Mouse (Mus musculus) cerebellum, postnatal 36 days (tissue): ENCODE data around the gene Tpst2.

Experiments
- DNase-seq, 2 experiments: peaks; one replicate each; pipeline ENCODE4 v3.0.0; 2021 to 2022; ENCODE audit warnings: mixed read lengths in 2 of 2

The Tpst2 gene

GRCm38 (mm10) chr5:112276267-112276873, at the start of gene Tpst2:
Gene Tpst2 (plus strand): TSS chr5:112276691.
- peak; percentile 99 to 100 for DNase-seq

GRCm38 (mm10) chr5:112227354-112227753, 49.1 kb upstream of the Tpst2 start:
- DNase-seq: no peak

DNA sequence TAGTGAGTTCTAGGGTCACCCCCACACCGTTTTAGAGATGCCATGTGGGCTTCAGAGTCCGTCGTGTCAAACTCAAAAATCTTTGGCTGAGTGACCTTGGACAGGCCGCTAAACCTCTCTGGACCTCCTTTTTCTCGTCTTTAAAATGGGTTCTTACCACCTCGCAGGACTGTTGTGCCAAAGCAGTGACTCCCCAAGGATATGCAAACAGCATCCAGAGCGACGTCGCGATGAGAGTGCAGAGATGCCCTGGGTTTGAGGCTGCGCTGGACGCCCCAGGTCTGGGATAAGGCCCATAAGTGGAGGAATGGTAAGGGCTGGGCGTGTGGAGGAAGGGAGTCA, 48.6 kb upstream of the Tpst2 start:
- DNase-seq: no peak

DNA sequence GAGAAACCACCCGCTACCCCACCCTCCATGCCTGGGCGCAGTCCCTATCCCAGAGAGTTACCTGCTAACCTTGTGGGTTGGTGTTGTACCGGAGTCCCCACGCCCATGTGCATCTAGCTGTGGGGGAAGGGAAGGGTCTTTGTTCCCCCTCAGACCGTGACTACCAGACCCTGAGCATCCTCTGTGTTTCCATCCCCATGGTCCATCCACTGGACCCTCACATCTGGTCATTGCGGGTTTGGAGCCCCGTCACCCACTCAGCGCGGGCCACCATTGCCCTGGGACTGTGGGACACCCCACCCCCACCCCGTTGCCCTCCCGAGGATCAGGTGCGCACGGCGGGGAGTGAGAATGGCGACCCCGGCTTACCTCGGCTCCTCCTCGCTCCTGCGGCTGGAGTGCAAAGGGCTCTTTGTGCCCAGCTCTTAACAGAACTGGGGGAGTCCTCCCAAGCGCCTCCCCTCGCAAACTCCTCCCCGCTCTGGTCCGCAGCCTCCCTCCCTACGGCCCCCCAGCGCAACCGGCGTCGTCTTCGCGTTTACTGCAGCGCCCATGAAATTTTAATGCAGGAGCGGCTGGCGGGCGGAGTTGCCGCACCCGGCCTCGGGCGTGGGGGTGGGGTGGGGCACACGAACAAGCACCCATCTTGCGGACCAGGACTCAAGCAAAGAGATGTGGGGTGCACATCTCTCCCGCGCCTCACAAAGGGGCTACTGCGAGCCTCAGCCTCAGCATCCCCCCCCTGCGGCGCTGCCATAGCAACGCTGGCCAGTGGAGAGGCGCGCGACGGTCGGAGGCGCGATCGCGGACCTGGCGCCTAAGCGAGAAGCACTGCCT, 48.0 kb upstream of the Tpst2 start:
- DNase-seq: peak; percentile 26 to 31

- DNase-seq: no peak
Observed at GRCm38 (mm10) chr5:112235806-112236205, 40.7 kb upstream of the Tpst2 start.

DNA sequence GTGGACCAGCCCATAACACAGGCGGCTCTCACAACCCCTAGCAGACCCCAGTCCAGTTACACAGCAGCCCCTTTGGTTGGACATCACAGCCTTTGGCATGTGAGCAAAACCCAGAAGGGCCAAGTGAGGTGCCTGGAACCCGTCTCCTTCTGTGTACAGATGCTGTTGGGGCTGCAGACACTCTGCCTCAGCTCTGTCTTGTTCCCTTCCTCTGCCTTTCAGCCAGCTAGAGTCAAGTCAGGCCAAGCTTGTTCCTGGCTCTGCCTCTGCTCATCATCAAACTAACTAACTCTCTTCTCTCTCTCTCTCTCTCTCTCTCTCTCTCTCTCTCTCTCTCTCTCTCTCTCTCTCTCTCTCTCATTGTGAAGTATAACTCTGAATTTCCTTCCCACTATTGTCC, 39.9 kb upstream of the Tpst2 start:
- no peak for DNase-seq

GRCm38 (mm10) chr5:112237439-112237838, 39.1 kb upstream of the Tpst2 start:
- DNase-seq: peak in 1 of 2 experiments; percentile 26

DNA sequence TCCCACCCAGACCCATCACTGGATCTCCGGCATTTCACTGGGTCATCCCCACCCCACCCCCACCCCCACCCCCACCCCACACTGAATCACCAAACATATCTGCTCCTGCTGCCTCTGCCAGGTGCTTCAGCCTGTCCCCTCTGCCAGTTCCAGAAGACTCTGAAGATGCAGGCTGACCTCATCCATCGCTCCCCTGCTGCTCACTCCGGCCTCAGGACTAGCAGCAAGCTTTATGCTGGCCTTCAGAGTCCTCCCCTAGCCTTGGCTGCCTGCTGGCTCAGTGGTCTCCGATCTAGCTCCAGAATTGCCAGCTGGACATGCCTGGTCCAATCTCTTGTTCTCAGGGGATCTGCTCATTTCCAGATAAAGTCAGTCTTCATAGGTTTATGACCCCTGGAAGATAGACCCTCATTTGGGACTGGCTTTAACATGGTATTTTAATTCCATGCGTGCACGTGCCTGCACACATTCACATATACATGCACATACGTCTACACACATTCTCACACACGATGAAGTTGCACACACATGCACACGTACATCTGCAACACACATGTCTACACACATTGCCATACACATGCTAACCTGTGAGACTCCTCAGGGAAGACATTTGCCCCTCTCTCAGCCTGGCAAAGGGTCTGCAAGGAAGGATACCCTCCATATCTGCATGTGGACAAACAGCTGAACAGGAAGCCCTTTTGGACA, 38.5 kb upstream of the Tpst2 start:
- no peak for DNase-seq

DNA sequence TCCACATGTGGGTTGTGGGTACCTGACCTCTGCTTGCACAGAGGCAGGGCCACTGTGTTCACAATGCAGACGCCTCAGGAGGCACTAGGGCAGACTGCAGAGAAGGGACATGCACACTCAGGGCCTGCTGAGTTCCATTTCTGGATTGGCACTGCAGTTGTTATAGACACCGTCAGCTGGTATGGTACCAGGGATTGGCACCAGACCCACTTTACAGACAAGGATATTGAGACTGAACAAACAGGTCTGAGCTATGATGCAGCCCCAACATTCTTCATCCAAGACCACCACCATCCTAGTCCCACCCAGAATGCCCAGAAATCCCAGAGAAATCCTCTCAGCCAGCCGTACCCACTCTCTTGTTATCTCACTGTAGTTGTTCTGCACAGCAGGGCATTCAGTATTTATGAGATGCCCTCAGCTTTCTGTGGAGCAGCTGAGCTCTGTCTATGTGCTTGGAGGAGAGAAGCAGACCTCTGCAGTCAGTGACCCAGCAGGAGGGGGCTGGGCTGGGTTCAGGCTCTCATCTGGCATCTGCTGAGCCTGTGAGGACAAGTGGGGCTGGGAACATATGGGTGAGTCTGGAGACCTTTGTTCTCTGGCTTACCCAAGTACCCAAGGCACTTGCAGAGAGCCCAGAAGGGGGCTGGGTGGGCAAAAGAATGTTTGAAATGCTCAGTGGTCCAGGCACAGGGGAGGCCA, 37.6 kb upstream of the Tpst2 start:
- DNase-seq: no peak

DNA sequence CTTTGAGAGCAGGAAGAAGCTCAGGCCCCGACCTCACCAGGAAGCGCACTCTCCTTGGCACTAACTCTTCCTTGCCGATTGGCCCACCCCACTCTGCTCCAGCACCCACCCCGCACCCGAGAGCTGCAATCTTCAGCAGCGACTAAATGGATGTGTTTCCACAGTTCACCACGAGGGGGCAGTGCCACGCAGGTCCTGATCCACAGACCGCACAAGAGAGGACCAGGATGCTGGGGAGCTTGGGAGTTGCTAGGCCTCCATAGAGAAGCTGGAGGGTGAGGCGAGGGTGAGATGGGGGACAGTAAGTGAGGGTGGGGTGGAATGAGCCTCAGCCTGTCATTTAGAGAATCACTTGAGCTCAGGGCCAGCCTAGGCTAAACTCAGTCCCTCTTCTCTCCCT, 35.7 kb upstream of the Tpst2 start:
- DNase-seq: peak; percentile 92 to 95

DNA sequence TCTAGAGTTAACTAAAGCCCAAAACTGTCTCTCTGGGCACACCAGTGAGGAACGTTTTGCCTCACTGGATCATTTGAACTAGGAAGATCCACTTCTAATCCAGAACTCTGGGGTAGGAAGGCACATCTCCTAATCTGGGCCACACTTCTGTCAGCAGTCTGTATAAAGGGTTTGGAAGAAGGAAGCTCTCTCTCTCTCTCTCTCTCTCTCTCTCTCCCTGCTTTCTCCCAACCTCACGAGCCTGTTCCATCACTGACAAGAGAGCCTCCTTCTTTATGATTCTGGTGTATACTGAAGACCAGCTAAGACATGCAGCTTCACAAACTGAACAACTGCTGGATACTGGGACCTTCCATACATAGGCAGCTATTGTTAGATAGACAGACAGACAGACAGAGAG, 34.6 kb upstream of the Tpst2 start:
- no peak for DNase-seq

GRCm38 (mm10) chr5:112242361-112242778, 34.1 kb upstream of the Tpst2 start:
- DNase-seq: no peak

DNA sequence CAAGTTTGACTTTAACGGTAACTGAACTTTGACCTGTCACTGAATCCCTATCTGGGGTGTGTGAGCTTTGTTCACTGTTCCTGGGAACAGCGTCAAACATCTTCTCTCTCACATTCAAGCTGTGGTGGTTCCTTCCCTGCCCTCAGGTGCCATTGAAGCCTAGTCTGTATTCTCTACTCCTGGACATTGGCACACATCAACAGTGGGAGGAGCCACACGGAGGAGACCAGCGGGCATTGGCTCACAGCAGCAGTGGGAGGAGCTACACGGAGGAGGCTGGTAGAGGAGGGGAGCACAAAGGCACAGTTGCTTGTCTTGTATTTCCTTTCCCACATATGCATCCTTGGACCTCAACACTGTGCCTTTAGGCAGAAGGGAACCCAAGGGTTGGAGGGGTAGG, 33.5 kb upstream of the Tpst2 start:
- no peak for DNase-seq

- no peak for DNase-seq
Observed at GRCm38 (mm10) chr5:112243539-112244274, 32.8 kb upstream of the Tpst2 start.

GRCm38 (mm10) chr5:112244275-112244562, 32.3 kb upstream of the Tpst2 start:
- no peak for DNase-seq

DNA sequence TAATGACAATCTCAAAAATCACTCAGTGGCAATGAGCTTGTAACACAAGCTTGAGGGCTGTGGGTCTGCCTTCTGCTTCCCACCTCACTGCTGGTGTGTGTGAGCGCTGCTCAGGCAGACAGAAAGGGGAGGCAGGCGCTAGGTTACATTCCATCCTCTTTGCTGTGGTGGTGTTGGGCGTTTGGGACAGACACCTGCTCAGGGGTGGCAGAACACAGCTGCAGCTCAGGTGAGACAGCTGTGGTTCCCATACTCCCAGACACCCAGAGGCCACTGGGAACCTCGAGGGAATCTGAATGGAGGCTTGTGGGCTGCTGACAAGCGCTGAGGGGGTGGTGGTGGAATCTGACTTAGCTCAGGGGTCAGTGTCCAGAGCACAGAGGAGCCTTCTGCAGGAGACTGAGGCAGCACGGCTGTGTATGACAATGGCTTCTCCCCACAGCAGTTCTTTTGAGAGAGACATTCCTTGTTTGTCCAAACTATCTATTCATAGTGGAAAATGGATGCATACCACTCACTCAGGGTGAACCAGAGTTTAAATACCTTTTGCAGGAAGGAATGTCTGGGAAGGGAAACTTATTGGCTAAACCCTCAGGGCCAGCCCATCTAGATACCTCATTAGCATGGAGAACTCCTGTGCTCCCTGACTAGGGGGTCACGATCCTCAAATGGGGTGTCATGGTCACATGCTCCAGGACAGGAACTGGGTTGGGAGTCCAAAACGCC, 31.4 kb upstream of the Tpst2 start:
- DNase-seq: no peak

DNA sequence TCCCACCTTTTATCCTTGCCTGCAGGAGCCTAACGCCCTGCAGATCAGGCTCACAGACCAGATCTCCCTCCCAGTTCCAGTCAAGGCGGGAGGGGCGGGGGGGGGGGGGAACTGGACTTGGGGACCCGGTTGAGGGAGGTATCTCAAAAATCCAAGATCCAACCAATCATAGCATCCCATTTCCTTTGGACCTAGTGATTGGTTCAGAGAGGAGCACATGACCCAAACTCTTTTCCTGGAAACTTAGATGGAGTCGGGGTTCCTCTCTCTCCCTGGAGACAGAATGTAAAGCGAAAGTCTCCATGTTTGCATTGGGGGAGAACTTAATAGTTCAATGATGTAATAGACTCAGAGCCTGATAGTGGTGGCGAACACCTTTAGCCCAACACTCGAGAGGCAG, 29.1 kb upstream of the Tpst2 start:
- no peak for DNase-seq

DNA sequence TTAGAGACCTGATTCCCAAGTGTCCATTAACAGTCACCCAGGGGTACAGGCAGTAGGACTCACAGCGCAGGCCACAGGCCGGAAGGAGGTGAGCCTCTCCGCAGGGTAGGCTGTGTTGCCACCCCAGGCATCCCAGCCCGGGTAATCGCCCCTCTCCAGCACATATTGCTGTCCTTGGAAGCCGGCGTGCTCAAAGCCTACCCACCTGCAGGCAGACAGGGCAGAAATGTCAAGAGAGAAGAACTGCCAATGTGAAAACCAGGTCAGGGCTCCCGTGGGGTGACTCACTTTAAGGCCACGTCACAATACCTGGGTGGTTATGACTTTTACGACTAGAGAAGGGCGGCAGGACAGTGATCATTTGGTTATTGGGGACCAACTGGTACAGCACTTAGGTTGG, 27.4 kb upstream of the Tpst2 start:
- no peak for DNase-seq

- no peak for DNase-seq
Observed at GRCm38 (mm10) chr5:112252400-112252799, 24.1 kb upstream of the Tpst2 start, which contains the start of gene Cryba4. Gene Cryba4 (minus strand): TSS chr5:112252518.

- no peak for DNase-seq
Observed at GRCm38 (mm10) chr5:112253169-112253568, 23.3 kb upstream of the Tpst2 start.

DNA sequence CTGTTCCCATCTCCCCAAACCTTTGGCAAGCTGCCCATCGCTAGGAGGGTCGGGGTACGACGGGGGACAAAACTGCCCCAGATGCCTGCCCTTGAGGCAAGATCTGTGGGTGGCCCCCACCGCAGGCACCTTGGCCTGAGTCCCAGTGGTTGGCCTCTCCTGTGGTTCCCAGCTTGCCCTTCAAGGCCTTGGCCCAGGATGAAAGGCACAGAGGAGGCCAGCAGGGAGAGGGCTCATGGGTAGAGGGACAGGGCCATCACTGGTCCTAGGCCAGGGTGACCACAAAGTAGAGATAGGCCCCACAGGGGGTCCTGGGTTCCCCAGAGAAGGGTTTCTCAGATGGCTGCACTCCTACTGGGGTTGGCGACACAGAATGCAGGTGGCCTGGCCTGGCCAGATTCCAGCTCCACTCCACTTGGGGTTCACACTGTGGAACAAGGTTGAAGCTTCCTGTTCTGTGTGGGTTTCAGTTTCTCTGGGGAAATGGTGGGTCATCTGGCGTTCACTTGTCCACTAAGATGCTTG, 22.1 kb upstream of the Tpst2 start:
- DNase-seq: peak; percentile 48 to 50

DNA sequence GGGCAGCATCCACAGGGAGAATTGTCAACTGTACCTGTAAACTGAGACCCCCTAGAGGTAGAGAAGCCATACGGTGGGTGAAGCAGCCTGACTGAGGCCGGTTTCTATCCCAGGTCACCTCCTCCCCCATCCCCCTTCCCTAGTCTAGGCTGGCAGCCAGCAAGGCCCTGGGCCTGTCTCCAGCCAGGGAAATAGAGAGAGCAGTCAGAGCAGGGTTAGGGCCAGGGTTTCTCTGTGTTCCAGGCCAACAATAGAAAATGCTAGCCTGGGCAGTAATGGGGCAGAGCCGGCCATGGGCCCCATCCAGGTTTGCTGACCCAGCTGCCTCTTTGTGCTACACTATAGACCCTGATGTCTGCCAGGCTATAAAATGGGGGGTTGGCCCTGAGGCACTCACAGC, 21.1 kb upstream of the Tpst2 start, which contains the start of gene Crybb1:
Crybb1 (plus strand) TSS at position 390 of the 400 bp plus-strand sequence.
- DNase-seq: peak; percentile 81 to 85
